Mouse (Mus musculus) MEL (cell line): Measurements from ENCODE around the gene Ciao2a. TPM values are rescaled to one million over a fixed set of nuclear protein-coding genes. Genes with fewer than 3 reads are reported as not detected.
A peak's percentile ranks its signal among the peaks of the same experiment; 100 is the strongest.

ENCODE experiments used
- DNase-seq: peaks from one replicate; pipeline ENCODE4 v3.0.0; 2011; ENCODE audit warnings: low read depth, low spot score
- H3K27ac ChIP-seq: 2 replicates; pipeline ENCODE4 v1.5.1; 2012; ENCODE audit warnings: low read depth, mild to moderate bottlenecking, control low read depth, low read length, moderate library complexity; ENCODE audit not compliant: control insufficient read depth
- H3K27me3 ChIP-seq, 2 experiments: fragments of 150-350 bp in 1 of 2; sonication (generic) in 1 of 2; 2 replicates each; pipeline ENCODE4 v1.6.1; 2012; ENCODE audit warnings: low read length in 2 of 2, mild to moderate bottlenecking in 2 of 2, improper control_type of control experiment in 1 of 2, moderate library complexity in 1 of 2; ENCODE audit not compliant: insufficient read depth in 2 of 2, control insufficient read depth in 1 of 2
- H3K36me3 ChIP-seq, 2 experiments: 2 replicates each; pipeline ENCODE4 v1.6.1; 2012 to 2014; ENCODE audit warnings: low read length in 2 of 2, improper control_type of control experiment in 1 of 2, inconsistent platforms in 1 of 2, mild to moderate bottlenecking in 1 of 2; ENCODE audit not compliant: insufficient read depth in 2 of 2, control insufficient read depth in 1 of 2
- H3K4me1 ChIP-seq, 2 experiments: fragments of 150-350 bp in 1 of 2; sonication (generic) in 1 of 2; 2 replicates each; pipeline ENCODE4 v1.6.1; 2012; ENCODE audit warnings: low read length in 2 of 2, improper control_type of control experiment in 1 of 2, mild to moderate bottlenecking in 1 of 2; ENCODE audit not compliant: insufficient read depth in 2 of 2, control insufficient read depth in 1 of 2
- H3K4me3 ChIP-seq, 2 experiments: fragments of 150-350 bp in 1 of 2; sonication (generic) in 1 of 2; 2 replicates each; pipeline ENCODE4 v1.5.1; 2012; ENCODE audit warnings: low read depth in 2 of 2, low read length in 2 of 2, mild to moderate bottlenecking in 2 of 2, moderate library complexity in 2 of 2, control low read depth in 1 of 2, improper control_type of control experiment in 1 of 2; ENCODE audit not compliant: control insufficient read depth in 1 of 2, insufficient read depth in 1 of 2
- H3K79me2 ChIP-seq: 2 replicates; pipeline ENCODE4 v1.6.1; 2012; ENCODE audit warnings: mild to moderate bottlenecking, low read length, moderate library complexity; ENCODE audit not compliant: control insufficient read depth, poor library complexity, insufficient read depth
- H3K9ac ChIP-seq: 2 replicates; pipeline ENCODE4 v1.6.1; 2012; ENCODE audit warnings: low read depth, mild to moderate bottlenecking, control low read depth, low read length, moderate library complexity; ENCODE audit not compliant: control insufficient read depth, poor library complexity, severe bottlenecking
- H3K9me3 ChIP-seq: fragments of 150-350 bp; sonication (generic); replicated peaks from 2 replicates; pipeline ENCODE4 v1.6.1; 2012; ENCODE audit warnings: mild to moderate bottlenecking, low read length, improper control_type of control experiment, moderate library complexity; ENCODE audit not compliant: insufficient read depth
- BHLHE40 ChIP-seq: IDR thresholded peaks from 2 replicates; pipeline ENCODE4 v1.6.1; 2012; ENCODE audit warnings: low read depth, mild to moderate bottlenecking, inconsistent platforms, low read length, improper control_type of control experiment, borderline replicate concordance
- E2F4 ChIP-seq: IDR thresholded peaks from 2 replicates; pipeline ENCODE4 v1.6.1; 2011; ENCODE audit warnings: low read depth, low read length, improper control_type of control experiment, borderline replicate concordance
- GABPA ChIP-seq: IDR thresholded peaks from 2 replicates; pipeline ENCODE4 v1.6.1; 2012; ENCODE audit warnings: low read depth, mild to moderate bottlenecking, inconsistent platforms, low read length, improper control_type of control experiment, moderate library complexity
- GATA1 ChIP-seq: IDR thresholded peaks from 2 replicates; pipeline ENCODE4 v1.6.1; 2011; ENCODE audit warnings: low read depth, low read length, improper control_type of control experiment
- JUND ChIP-seq: IDR thresholded peaks from 2 replicates; pipeline ENCODE4 v1.6.1; 2011; ENCODE audit warnings: low read depth, mild to moderate bottlenecking, improper control_type of control experiment, low read length
- KAT2A ChIP-seq: conservative IDR thresholded peaks from 2 replicates; pipeline ENCODE4 v1.6.1; 2012; ENCODE audit warnings: low read depth, low read length, improper control_type of control experiment, inconsistent platforms
- MAX ChIP-seq: IDR thresholded peaks from 2 replicates; pipeline ENCODE4 v1.6.1; 2011; ENCODE audit warnings: low read length, improper control_type of control experiment
- MEF2A ChIP-seq: IDR thresholded peaks from 2 replicates; pipeline ENCODE4 v1.6.1; 2014; ENCODE audit warnings: low read depth, mild to moderate bottlenecking, inconsistent platforms, low read length, improper control_type of control experiment; ENCODE audit not compliant: poor library complexity, insufficient replicate concordance, severe bottlenecking; ENCODE audit errors: extremely low read depth
- MXI1 ChIP-seq: IDR thresholded peaks from 2 replicates; pipeline ENCODE4 v1.6.1; 2011; ENCODE audit warnings: mild to moderate bottlenecking, low read depth, low read length, improper control_type of control experiment
- NRF1 ChIP-seq: IDR thresholded peaks from 2 replicates; pipeline ENCODE4 v1.6.1; 2014; ENCODE audit warnings: low read depth, mild to moderate bottlenecking, inconsistent platforms, low read length, improper control_type of control experiment, moderate library complexity; ENCODE audit not compliant: poor library complexity, insufficient read depth, severe bottlenecking
- POLR2AphosphoS2 ChIP-seq: IDR thresholded peaks from 2 replicates; pipeline ENCODE4 v1.6.1; 2011; ENCODE audit warnings: low read length, improper control_type of control experiment
- RAD21 ChIP-seq: IDR thresholded peaks from 2 replicates; pipeline ENCODE4 v1.6.1; 2011; ENCODE audit warnings: mild to moderate bottlenecking, low read depth, low read length, improper control_type of control experiment
- SMC3 ChIP-seq: IDR thresholded peaks from 2 replicates; pipeline ENCODE4 v1.6.1; 2011; ENCODE audit warnings: low read depth, low read length, improper control_type of control experiment
- TAL1 ChIP-seq: IDR thresholded peaks from 2 replicates; pipeline ENCODE4 v1.6.1; 2012; ENCODE audit warnings: mild to moderate bottlenecking, inconsistent platforms, low read length, moderate library complexity, mixed read lengths
- TBP ChIP-seq: IDR thresholded peaks from 2 replicates; pipeline ENCODE4 v1.8.0; 2011; ENCODE audit warnings: low read depth, low read length, improper control_type of control experiment
- USF2 ChIP-seq, 2 experiments: IDR thresholded peaks; 2 replicates each; pipeline ENCODE4 v1.6.1; 2011 to 2012; ENCODE audit warnings: improper control_type of control experiment in 2 of 2, low read length in 2 of 2, borderline replicate concordance in 1 of 2, inconsistent platforms in 1 of 2, low read depth in 1 of 2, mild to moderate bottlenecking in 1 of 2; ENCODE audit not compliant: insufficient read depth in 1 of 2
- ZC3H11A ChIP-seq: IDR thresholded peaks from 2 replicates; pipeline ENCODE4 v1.6.1; 2012; ENCODE audit warnings: low read depth, mild to moderate bottlenecking, inconsistent platforms, low read length, improper control_type of control experiment
- ZKSCAN1 ChIP-seq: IDR thresholded peaks from 2 replicates; pipeline ENCODE4 v1.6.1; 2012; ENCODE audit warnings: low read depth, mild to moderate bottlenecking, inconsistent platforms, low read length, improper control_type of control experiment, moderate library complexity
- ZMIZ1 ChIP-seq: IDR thresholded peaks from 2 replicates; pipeline ENCODE4 v1.6.1; 2012; ENCODE audit warnings: low read depth, mild to moderate bottlenecking, inconsistent platforms, low read length, improper control_type of control experiment, moderate library complexity
- ZNF384 ChIP-seq: IDR thresholded peaks from 2 replicates; pipeline ENCODE4 v1.6.1; 2012; ENCODE audit warnings: low read depth, mild to moderate bottlenecking, inconsistent platforms, low read length, improper control_type of control experiment
- polyA plus RNA-seq, 2 experiments: library from polyadenylated mRNA; stranded (reverse) in 1 of 2; unstranded in 1 of 2; fragments of >175 nt in 1 of 2; fragments of >200 nt in 1 of 2; gene quantifications; 2 replicates each; pipeline versions ENCODE4 v1.2.1 to v1.2.4; 2012; ENCODE audit warnings: low replicate concordance in 2 of 2, low read depth in 1 of 2; ENCODE audit not compliant: insufficient read length in 2 of 2, insufficient read depth in 1 of 2, missing spikeins in 1 of 2
- total RNA-seq: library from RNA; depleted of rRNA; stranded (reverse); fragments of 300-350 nt; gene quantifications from 2 replicates; pipeline ENCODE4 v1.2.3, GENCODE M21; 2012

Ciao2a gene
- total and polyA plus RNA-seq, 3 experiments = 88.1 to 121 TPM; not detected in 1

- Histone ChIP-seq H3K9ac (no peak overlapping the region), H3K4me1 (peaks cover 1 to 12% of the 10 kb centered on the region in 2 experiments; a peak in 3 of 4 replicates), H3K79me2 (peaks cover 16% of the 10 kb centered on the region), H3K9me3 (no peaks in the 10 kb centered on the region), H3K4me3 (no peak overlapping the region), H3K27ac (no peak overlapping the region), H3K36me3 (peaks cover 6 to 19% of the 10 kb centered on the region in 2 experiments), H3K27me3 (no peaks in the 10 kb centered on the region)
- TF ChIP-seq GATA1 (peak; percentile 29; the same call in 1 of the 2 replicates), ZKSCAN1 (no peak)
- DNase-seq = peak; percentile 23
Observed at GRCm38 (mm10) chr9:66114341-66114740, 12.1 kb upstream of the Ciao2a start.

- Histone ChIP-seq H3K79me2 (peaks cover 18% of the 10 kb centered on the region), H3K4me3 (no peak overlapping the region), H3K9ac (no peak overlapping the region), H3K27me3 (no peaks in the 10 kb centered on the region), H3K4me1 (peaks cover 14 to 25% of the 10 kb centered on the region in 2 experiments), H3K36me3 (peaks cover 4 to 39% of the 10 kb centered on the region in 2 experiments), H3K9me3 (no peaks in the 10 kb centered on the region), H3K27ac (no peak overlapping the region)
- TF ChIP-seq MAX = no peak
- TF ChIP-seq E2F4 = no peak
- TF ChIP-seq TBP = no peak
- no peak for TF ChIP-seq RAD21
- no peak for TF ChIP-seq MXI1
- TF ChIP-seq JUND = no peak
- no peak for TF ChIP-seq USF2 (IDR thresholded peaks at IDR 0.05; ENCODE audit: borderline replicate concordance in 1 of 2, insufficient read depth in 1 of 2, low read depth in 1 of 2, low read length in 2 of 2)
- no peak for TF ChIP-seq ZKSCAN1
- no peak for TF ChIP-seq MEF2A
- TF ChIP-seq SMC3 = no peak
- no peak for TF ChIP-seq POLR2AphosphoS2
- TF ChIP-seq TAL1 = no peak
- TF ChIP-seq GABPA = no peak
- TF ChIP-seq NRF1 = no peak
- TF ChIP-seq KAT2A = no peak
- no peak for TF ChIP-seq ZNF384
- TF ChIP-seq GATA1 = no peak
- TF ChIP-seq BHLHE40 = no peak
- no peak for TF ChIP-seq ZC3H11A
- no peak for TF ChIP-seq ZMIZ1
- no peak for DNase-seq
Observed at GRCm38 (mm10) chr9:66116890-66117289, 9.5 kb upstream of the Ciao2a start.
